Mouse (Mus musculus) liver, embryonic 16.5 days (tissue): ENCODE results near the gene Lrrc34. TPM values are rescaled to one million over a fixed set of nuclear protein-coding genes. Genes with fewer than 3 reads are reported as not detected.

Experiments
- ATAC-seq: fragments of 200-750 bp; cut with Nextera tagmentation; 2 replicates; pipeline ENCODE4 v1.8.0; 2017; ENCODE audit warnings: low read depth, mild to moderate bottlenecking, moderate number of reproducible peaks, moderate library complexity
- H3K27ac ChIP-seq: fragments of 300-500 bp; sonication (generic); 2 replicates; pipeline ENCODE4 v1.5.1; 2014; ENCODE audit warnings: mild to moderate bottlenecking, low read length
- H3K27me3 ChIP-seq: fragments of 300-500 bp; sonication (generic); 2 replicates; pipeline ENCODE4 v1.6.1; 2014; ENCODE audit warnings: low read depth, low read length, mixed read lengths; ENCODE audit not compliant: control insufficient read depth, insufficient read depth
- H3K36me3 ChIP-seq: fragments of 300-500 bp; sonication (generic); 2 replicates; pipeline ENCODE4 v1.6.1; 2014; ENCODE audit warnings: mild to moderate bottlenecking; ENCODE audit not compliant: control insufficient read depth, insufficient read depth
- H3K4me1 ChIP-seq: fragments of 300-500 bp; sonication (generic); 2 replicates; pipeline ENCODE4 v1.6.1; 2014; ENCODE audit warnings: low read depth, low read length, mixed read lengths; ENCODE audit not compliant: control insufficient read depth
- H3K4me2 ChIP-seq: fragments of 300-500 bp; sonication (generic); 2 replicates; pipeline ENCODE4 v1.6.1; 2014; ENCODE audit warnings: low read depth, low read length, mixed read lengths
- H3K4me3 ChIP-seq: fragments of 300-500 bp; sonication (generic); 2 replicates; pipeline ENCODE4 v1.5.1; 2014; ENCODE audit warnings: low read depth, mild to moderate bottlenecking, low read length
- H3K9ac ChIP-seq: fragments of 300-500 bp; sonication (generic); 2 replicates; pipeline ENCODE4 v1.6.1; 2014; ENCODE audit warnings: low read depth, low read length
- H3K9me3 ChIP-seq: fragments of 300-500 bp; sonication (generic); replicated peaks from 2 replicates; pipeline ENCODE4 v1.6.1; 2016; ENCODE audit warnings: low read length; ENCODE audit not compliant: control insufficient read depth
- WGBS: fragments of 180-500 bp; shearing (Covaris S2); extraction: QIAGEN DNeasy Blood & Tissue Kit; methylation state at CpG from one replicate; pipeline ENCODE4 v1.1.7; 2014; ENCODE audit not compliant: insufficient replicate concordance; 5-methylcytosine and 5-hydroxymethylcytosine counted together
- polyA plus RNA-seq: library from polyadenylated mRNA; unstranded; fragments of >200 nt; fragmentation: Nextera tagmentation; extraction: Ambion mirVana; gene quantifications from 2 replicates; pipeline ENCODE4 v1.2.1, GENCODE M21; 2015

The Lrrc34 gene
- polyA plus RNA-seq: 0.06 TPM in 2 replicates

DNA sequence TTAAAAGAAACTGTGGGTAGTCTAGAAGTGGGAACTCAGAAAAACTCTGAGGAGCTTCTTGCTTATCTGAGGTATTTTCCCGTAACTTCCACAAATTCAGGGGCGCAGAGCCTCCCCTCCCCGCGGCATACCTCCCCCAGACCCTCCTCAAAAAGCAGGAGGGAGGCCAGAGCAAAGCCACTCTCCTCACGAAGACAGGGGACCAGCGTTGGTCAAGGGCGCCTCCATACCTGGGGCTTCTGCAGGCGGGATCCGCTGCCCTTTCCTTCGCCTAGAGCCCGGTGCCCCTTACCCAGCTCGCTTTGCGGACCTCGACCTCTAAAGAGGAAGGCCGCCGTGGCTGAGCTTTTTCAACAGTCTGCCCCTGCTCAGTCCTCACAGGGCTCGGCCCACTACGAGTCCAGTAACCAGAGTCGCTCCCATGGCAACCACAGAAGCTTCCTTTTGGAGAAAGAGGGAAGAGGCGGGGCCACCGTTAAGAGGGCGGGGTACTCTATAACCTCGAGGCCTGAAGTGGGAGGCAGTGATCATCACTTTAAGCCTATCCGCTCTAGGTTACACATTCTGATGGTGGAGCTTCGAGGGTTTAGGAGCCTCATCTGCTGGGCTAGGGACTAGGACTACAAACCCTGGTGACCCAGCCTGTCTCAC is at the start of gene Lrrc34:
Gene Lrrc34 (minus strand): TSS at position 430 of the 651 bp plus-strand sequence.
- Histone ChIP-seq H3K9me3 (no peaks in the 10 kb centered on the region), H3K36me3 (no peaks in the 10 kb centered on the region), H3K4me1 (no peaks in the 10 kb centered on the region; the same call in 1 of the 2 replicates), H3K4me2 (peak within 1 kb of the TSS; percentile 49), H3K27ac (no peak within 1 kb of the TSS), H3K27me3 (peaks cover 28% of the 10 kb centered on the region), H3K9ac (0 out of 2 replicates have a peak within 1 kb of the TSS, but pooled peaks have one; percentile 4), H3K4me3 (peak within 1 kb of the TSS; percentile 26)
- ATAC-seq: peak; percentile 71
- WGBS: under 1% methylated on average over 23 of the region's 25 CpGs

DNA sequence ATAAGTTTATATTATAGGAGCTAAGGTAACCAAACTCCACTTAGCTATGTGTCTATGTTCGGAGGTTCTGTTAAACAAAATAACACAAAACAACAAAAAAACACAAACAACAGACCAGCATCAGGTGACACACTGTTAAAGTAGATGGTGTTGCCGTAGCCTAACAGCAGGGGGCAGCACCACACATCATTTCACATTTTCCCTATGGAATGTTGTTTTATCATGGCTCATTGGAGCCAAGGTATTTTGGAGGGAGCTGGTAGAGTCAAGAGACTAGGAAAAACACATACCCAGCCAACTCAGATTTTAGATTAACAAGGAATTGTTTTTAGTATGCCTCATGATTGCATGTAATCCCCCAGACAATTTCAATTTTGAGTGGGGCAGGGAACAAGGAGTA is 48.7 kb upstream of the Lrrc34 start:
- Histone ChIP-seq H3K4me1 (no peaks in the 10 kb centered on the region), H3K36me3 (no peaks in the 10 kb centered on the region), H3K27ac (no peak overlapping the region), H3K9ac (no peak overlapping the region), H3K9me3 (no peaks in the 10 kb centered on the region), H3K4me2 (no peak overlapping the region), H3K4me3 (no peak overlapping the region), H3K27me3 (no peaks in the 10 kb centered on the region)
- ATAC-seq: no peak
- 5% methylated on average over 2 of the region's 2 CpGs for WGBS

DNA sequence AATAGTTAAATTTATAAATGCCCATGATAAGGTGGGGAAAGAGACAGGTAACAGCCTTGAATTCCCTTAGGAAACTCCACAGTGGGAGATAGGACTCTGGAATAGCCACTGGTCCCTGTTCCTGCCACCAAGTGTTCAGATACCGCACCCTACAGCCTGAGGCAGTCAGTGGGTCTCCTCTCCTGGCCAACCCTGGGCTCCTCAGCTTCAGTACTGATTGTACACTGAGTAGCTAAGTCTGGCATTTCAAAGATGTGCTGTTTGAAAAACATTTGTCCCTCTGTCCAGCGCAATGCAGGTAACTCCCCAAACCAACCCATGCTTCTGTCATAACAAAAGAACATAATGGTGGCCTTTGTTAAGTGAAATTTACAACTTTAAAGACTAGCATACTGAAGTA is 48.0 kb upstream of the Lrrc34 start:
- no peak for ATAC-seq
- Histone ChIP-seq H3K36me3 (no peaks in the 10 kb centered on the region), H3K4me1 (no peaks in the 10 kb centered on the region), H3K4me2 (no peak overlapping the region), H3K27ac (no peak overlapping the region), H3K9me3 (no peaks in the 10 kb centered on the region), H3K9ac (no peak overlapping the region), H3K4me3 (no peak overlapping the region), H3K27me3 (no peaks in the 10 kb centered on the region)
- 74% methylated on average over 2 of the region's 2 CpGs for WGBS

DNA sequence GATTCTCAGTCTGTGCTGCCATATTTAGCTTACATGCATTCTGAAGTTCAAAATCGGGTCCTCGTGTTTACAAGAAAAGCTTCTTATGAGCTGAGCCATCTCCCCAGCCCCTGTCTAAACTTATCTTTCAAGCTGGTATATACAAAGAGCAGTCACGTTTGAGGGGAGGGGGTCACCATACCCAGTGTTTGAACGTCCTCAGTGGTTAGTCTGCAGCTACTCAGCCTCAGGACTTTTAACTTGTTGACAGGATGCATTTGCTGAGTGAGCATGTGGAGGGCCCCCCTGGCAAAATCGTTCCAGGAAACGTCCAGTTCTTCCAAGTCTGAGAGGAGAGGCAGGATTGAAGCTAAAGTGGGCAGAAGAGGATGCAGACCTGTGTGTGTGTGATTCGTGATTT is 43.3 kb upstream of the Lrrc34 start:
- no peaks in the 10 kb centered on the region for H3K36me3 ChIP-seq
- H3K4me1 ChIP-seq: no peaks in the 10 kb centered on the region
- 38% methylated on average over 7 of the region's 7 CpGs for WGBS
- ATAC-seq: no peak
- H3K4me3 ChIP-seq: no peak overlapping the region
- no peaks in the 10 kb centered on the region for H3K9me3 ChIP-seq
- no peak overlapping the region for H3K9ac ChIP-seq
- no peaks in the 10 kb centered on the region for H3K27me3 ChIP-seq
- H3K27ac ChIP-seq: no peak overlapping the region
- H3K4me2 ChIP-seq: no peak overlapping the region

DNA sequence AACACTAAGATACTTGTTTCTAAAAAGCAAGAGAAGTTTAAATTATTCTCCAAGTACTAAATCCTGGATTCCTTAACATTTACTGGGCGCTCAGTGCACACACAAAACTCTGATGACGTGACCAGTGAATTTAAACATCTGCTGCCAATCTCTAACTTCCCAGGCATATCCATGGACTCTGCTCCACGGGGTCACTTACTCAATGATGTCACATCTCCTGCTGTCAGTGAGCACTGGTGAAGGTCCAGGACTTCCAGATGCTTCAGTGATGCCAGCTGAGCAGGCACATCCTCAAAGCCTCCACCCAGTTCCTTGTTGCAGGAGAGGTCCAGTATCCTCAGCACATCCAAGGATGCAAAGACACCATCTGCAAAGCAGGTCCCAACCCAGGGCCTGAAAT is 39.5 kb upstream of the Lrrc34 start:
- 60% methylated on average over 3 of the region's 3 CpGs for WGBS
- Histone ChIP-seq H3K27ac (no peak overlapping the region), H3K27me3 (no peaks in the 10 kb centered on the region), H3K4me3 (no peak overlapping the region), H3K4me1 (no peaks in the 10 kb centered on the region), H3K36me3 (no peaks in the 10 kb centered on the region), H3K4me2 (no peak overlapping the region), H3K9ac (no peak overlapping the region), H3K9me3 (no peaks in the 10 kb centered on the region)
- ATAC-seq: no peak

DNA sequence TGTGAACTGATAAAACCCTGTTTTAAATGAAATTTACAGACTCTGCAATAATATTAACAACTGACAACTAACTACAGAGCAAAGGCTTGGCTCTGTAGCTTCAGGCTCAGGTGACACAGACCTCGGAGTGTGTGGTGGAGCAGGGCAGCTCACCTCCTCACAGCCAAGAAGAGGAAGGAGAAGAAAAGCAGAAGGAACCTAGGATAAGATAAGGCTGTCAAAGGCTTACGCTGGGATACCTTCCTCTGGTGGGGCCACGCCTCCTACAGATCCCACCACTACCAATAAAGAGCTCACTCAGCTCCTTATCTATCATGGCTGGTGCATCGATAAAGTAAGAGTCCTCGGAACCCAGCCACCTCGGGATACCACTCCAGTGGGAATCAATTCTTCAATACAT is 35.5 kb upstream of the Lrrc34 start:
- Histone ChIP-seq H3K36me3 (no peaks in the 10 kb centered on the region), H3K4me1 (no peaks in the 10 kb centered on the region), H3K27ac (no peak overlapping the region), H3K9ac (no peak overlapping the region), H3K27me3 (no peaks in the 10 kb centered on the region), H3K4me3 (no peak overlapping the region), H3K4me2 (no peak overlapping the region), H3K9me3 (no peaks in the 10 kb centered on the region)
- WGBS: 9% methylated on average over 6 of the region's 6 CpGs
- no peak for ATAC-seq

GRCm38 (mm10) chr3:30658486-30658885 is 10.8 kb upstream of the Lrrc34 start:
- H3K36me3 ChIP-seq: no peaks in the 10 kb centered on the region
- H3K9me3 ChIP-seq: no peaks in the 10 kb centered on the region
- H3K9ac ChIP-seq: no peak overlapping the region
- no peaks in the 10 kb centered on the region for H3K4me1 ChIP-seq
- H3K27ac ChIP-seq: no peak overlapping the region
- ATAC-seq: no peak
- H3K4me2 ChIP-seq: no peak overlapping the region
- H3K4me3 ChIP-seq: no peak overlapping the region
- no peaks in the 10 kb centered on the region for H3K27me3 ChIP-seq
- WGBS: 71% methylated on average over 9 of the region's 9 CpGs

DNA sequence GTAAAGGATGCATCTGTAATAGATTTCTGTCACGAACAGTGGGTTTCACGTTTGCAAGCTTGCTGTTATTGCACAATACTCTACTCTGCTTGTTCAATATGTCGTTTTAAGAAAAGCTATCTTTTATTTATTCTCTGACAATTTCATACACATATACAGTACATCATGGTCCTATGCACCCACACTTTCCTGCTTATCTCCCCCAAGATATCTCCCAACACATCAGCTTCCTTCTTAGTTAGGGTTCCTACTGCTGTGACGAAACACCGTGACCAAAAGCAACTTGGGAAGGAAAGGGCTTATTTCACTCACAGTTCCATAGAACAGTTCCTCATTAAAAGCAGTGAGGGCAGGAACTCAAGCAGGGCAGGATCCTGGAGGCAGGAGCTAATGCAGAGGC is 8.3 kb upstream of the Lrrc34 start:
- no peak for ATAC-seq
- Histone ChIP-seq H3K27ac (no peak overlapping the region), H3K9me3 (no peaks in the 10 kb centered on the region), H3K4me2 (no peak overlapping the region), H3K36me3 (no peaks in the 10 kb centered on the region), H3K27me3 (peaks cover 8% of the 10 kb centered on the region), H3K4me1 (no peaks in the 10 kb centered on the region), H3K4me3 (no peak overlapping the region), H3K9ac (no peak overlapping the region)
- 46% methylated on average over 5 of the region's 5 CpGs for WGBS

- peaks cover 28% of the 10 kb centered on the region for H3K27me3 ChIP-seq
- no peak overlapping the region for H3K27ac ChIP-seq
- H3K4me3 ChIP-seq: peak overlapping the region; percentile 36
- H3K4me1 ChIP-seq: no peaks in the 10 kb centered on the region; the same call in 1 of the 2 replicates
- H3K4me2 ChIP-seq: peak overlapping the region; percentile 53
- 1% methylated on average over 41 of the region's 41 CpGs for WGBS
- no peaks in the 10 kb centered on the region for H3K36me3 ChIP-seq
- no peak for ATAC-seq
- no peak overlapping the region for H3K9ac ChIP-seq
- no peaks in the 10 kb centered on the region for H3K9me3 ChIP-seq
Observed at GRCm38 (mm10) chr3:30650062-30650841, 2.6 kb upstream of the Lrrc34 start.
